Mouse (Mus musculus) gastrocnemius, postnatal 10 days (tissue): ENCODE data around the gene Ptk7. TPM values are rescaled to one million over a fixed set of nuclear protein-coding genes. Genes with fewer than 3 reads are reported as not detected.

Experiments
- DNase-seq: peaks from one replicate; pipeline ENCODE4 v3.0.0; 2021; ENCODE audit warnings: mixed read lengths
- microRNA-seq, 2 experiments: library from miRNA; unstranded; fragments of <30 nt; microRNA quantifications; one replicate each; pipeline ENCODE4 v1.2.0; 2021
- total RNA-seq, 2 experiments: library from RNA; stranded (reverse); gene quantifications; 2 replicates each; pipeline ENCODE4 v1.2.3; 2021

Ptk7 gene
- total RNA-seq, 2 experiments from 2014 or later, result 12.6 to 19.3 TPM

GRCm38 (mm10) chr17:46521174-46521573 lies 108.1 kb downstream of the Ptk7 start:
- no peak for DNase-seq

GRCm38 (mm10) chr17:46520385-46520979 lies 108.8 kb downstream of the Ptk7 start:
- DNase-seq, result no peak

GRCm38 (mm10) chr17:46519971-46520370 lies 109.3 kb downstream of the Ptk7 start:
- no peak for DNase-seq

Small RNAs within 50 kb of the gene (microRNA-seq; reads per million reads assigned to microRNA genes)
- gene Mir6976, result 0.25 to 2.5 reads per million in 2 experiments

Other genes starting within 250 kb of the Ptk7 start
- gene Zfp318, start 245.8 kb downstream of the Ptk7 start, total RNA-seq, result 10 to 100 TPM; 17.5 to 24.1 TPM
- 1 to 10 TPM; 1.9 to 2.0 TPM for gene Crip3, start 200.6 kb downstream of the Ptk7 start, total RNA-seq
- gene Slc22a7, start 191.0 kb downstream of the Ptk7 start, total RNA-seq, result under 1 TPM in 1 of 2 experiments, not detected in 1; 0.36 TPM
- 1 to 10 TPM; 3.9 to 4.5 TPM for gene Ttbk1, start 141.8 kb downstream of the Ptk7 start, total RNA-seq
- 1 to 10 TPM; 4.9 to 5.2 TPM for gene Dnph1, start 132.8 kb downstream of the Ptk7 start, total RNA-seq
- gene Cul9, start 83.1 kb downstream of the Ptk7 start, total RNA-seq, result 10 to 100 TPM; 11.3 to 11.5 TPM
- gene Srf, start 73.3 kb downstream of the Ptk7 start, total RNA-seq, result 10 to 100 TPM; 66.9 to 75.5 TPM
- gene Klc4, start 16.5 kb upstream of the Ptk7 start, total RNA-seq, result 10 to 100 TPM; 18.7 to 19.5 TPM
- 100 to 1,000 TPM; 101 to 117 TPM for gene Mrpl2, start 16.7 kb upstream of the Ptk7 start, total RNA-seq
- gene Cul7, start 20.8 kb upstream of the Ptk7 start, total RNA-seq, result 10 to 100 TPM; 39.8 to 50.5 TPM
- 10 to 100 TPM; 12.8 to 18.2 TPM for gene Rrp36, start 44.8 kb upstream of the Ptk7 start, total RNA-seq
- 10 to 100 TPM; 70.0 to 81.0 TPM for gene Mea1, start 49.3 kb upstream of the Ptk7 start, total RNA-seq
- gene Klhdc3, start 51.4 kb upstream of the Ptk7 start, total RNA-seq, result 100 to 1,000 TPM; 183 to 187 TPM
- 10 to 100 TPM; 37.0 to 40.6 TPM for gene Ppp2r5d, start 75.6 kb upstream of the Ptk7 start, total RNA-seq
- 10 to 100 TPM; 10.7 to 13.3 TPM for gene Pex6, start 82.0 kb upstream of the Ptk7 start, total RNA-seq
- gene Gnmt, start 99.7 kb upstream of the Ptk7 start, total RNA-seq, result under 1 TPM; 0.38 to 0.68 TPM
- 10 to 100 TPM; 18.8 to 20.5 TPM for gene Cnpy3, start 122.7 kb upstream of the Ptk7 start, total RNA-seq
- under 1 TPM in 1 of 2 experiments, not detected in 1; 0.19 TPM for gene Ptcra, start 134.2 kb upstream of the Ptk7 start, total RNA-seq
- 10 to 100 TPM; 45.1 to 47.5 TPM for gene 2310039H08Rik, start 143.1 kb upstream of the Ptk7 start, total RNA-seq
- 10 to 100 TPM; 59.4 to 70.8 TPM for gene Rpl7l1, start 153.2 kb upstream of the Ptk7 start, total RNA-seq
- 10 to 100 TPM in 1 of 2 experiments, 1 to 10 TPM in 1; 8.7 to 15.1 TPM for gene Bicral, start 229.0 kb upstream of the Ptk7 start, total RNA-seq